Mouse (Mus musculus) heart, postnatal 14 days (tissue): ENCODE results near the gene Ltbp2. TPM values are rescaled to one million over a fixed set of nuclear protein-coding genes. Genes with fewer than 3 reads are reported as not detected.

ENCODE experiments used
- DNase-seq, 2 experiments: peaks; one replicate each; pipeline ENCODE4 v3.0.0; 2021 to 2022
- intact Hi-C: fragments of 180-260 bp; cut with DNase I; formaldehyde crosslinking; loops from one replicate; pipeline ENCODE4 v1.15.1; 2025
- total RNA-seq, 2 experiments: library from RNA; stranded (reverse); gene quantifications; 2 replicates each; pipeline ENCODE4 v1.2.3; 2021

Gene Ltbp2
- total RNA-seq, 2 experiments from 2014 or later, result 1.2 to 2.3 TPM

DNA sequence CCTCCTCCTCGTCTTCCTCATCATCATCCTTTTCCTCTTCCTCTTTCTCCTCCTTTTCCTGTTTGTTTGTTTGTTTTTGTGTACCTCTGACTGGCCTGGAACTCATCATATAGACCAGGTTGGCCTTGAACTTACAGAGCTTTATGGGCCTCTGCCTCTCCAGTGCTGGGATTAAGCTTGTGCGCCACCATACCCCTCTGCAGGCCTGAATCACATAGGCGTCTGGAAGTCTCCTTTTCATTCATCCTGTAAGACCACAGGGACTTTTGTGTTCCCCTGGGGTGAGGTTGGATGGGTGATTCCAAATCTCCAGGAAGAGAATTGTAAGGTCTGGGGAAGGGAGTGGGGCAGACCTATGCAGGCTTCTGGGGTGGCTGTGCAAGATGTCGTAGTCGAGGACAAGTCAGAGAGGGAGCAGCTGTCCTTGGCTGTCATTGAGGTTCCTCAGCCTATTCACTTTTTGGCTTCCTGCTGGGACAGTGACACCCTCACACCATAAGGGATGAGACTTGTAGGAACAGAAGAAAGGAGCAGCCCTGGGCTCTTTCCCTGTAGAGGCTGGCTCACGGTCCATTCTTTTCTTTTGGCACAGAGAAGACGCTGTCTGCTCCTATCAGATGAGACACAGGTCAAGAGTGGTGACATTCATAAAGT, 8.2 kb upstream of the Ltbp2 start:
- intact Hi-C loops, result no loop called here
- DNase-seq, result no peak

DNA sequence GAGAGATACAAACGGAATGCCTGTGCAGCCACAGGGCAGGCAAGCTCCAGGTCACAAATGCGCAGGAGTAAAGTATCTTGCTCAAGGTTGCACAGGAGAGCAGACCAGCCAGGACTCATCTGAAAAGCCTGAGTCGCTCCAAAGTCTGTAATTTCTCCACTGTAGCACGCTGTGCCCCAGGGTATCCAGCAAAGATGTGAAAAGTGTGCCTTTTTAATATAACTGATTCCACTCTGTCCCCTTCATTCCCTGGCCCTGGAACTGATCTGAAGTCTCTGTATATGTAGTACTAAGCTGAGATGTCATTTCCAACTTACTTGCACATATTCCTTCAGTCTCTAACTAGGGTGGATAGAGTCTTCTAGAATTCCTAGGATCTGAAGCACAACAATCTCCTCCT, 6.5 kb upstream of the Ltbp2 start:
- intact Hi-C loops, result no loop called here
- DNase-seq, result no peak

DNA sequence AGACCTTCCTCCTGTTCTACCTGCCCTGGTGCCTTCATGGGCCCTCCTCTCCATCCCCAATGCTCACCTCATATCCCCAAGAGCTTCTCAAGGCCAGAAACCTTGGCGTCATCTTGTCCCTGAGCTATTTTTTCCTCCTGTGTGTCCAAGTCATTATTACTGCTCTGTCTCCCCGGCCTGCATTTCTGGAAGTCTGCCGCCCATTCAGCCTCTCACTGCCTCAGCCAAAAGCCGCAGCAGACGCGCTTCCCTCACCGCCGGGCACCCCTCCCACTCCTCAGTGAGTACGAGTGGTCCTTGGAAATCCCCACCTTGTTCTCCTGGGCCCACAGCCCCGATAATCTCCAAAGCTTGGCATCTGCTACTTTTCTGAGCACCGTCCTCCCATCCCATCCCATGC, 3.8 kb upstream of the Ltbp2 start:
- DNase-seq, result peak; percentile 33 to 55
- intact Hi-C loops, result no loop called here

DNA sequence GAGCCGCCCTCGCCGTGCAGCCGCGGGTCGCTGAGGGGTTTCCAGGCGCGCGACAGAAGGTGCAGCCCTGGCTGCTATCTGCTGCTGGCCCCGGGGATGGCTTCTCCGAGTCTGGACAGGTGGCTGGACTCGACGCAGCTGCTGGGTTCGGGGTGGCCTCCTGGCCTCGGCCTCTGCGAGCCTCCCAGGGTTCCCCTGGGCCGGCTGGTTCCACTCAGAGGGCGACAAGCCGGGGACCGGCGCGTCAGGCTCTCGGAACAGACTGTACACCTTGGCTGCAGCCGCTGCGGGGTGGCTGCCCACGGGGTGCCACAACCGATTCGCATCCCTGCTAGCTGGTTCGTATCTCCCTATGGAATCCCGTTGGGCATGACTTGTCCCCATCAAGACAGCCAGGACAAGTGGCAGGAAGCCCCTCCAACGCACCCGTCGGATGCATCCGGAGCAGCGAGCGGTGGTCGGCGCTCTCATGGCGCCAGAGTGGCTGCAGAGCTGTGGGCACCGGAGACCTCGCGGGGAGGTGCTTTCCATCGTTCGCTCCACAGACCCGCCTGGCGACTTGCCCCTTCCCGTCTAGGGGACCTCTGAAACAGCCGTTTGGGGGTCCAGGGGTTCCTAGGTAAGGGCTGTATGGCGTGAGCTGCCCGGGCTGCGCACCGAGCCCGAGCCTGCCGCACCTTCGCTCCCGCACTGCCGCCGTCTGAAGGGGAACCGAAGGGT, 411 bp downstream of the Ltbp2 start:
- intact Hi-C loops, result loop anchor here (2.0 to 10.0 kb wide), 4 partner anchors 64 to 189 kb away; no protein-coding TSS in a partner anchor
- DNase-seq, result no peak

DNA sequence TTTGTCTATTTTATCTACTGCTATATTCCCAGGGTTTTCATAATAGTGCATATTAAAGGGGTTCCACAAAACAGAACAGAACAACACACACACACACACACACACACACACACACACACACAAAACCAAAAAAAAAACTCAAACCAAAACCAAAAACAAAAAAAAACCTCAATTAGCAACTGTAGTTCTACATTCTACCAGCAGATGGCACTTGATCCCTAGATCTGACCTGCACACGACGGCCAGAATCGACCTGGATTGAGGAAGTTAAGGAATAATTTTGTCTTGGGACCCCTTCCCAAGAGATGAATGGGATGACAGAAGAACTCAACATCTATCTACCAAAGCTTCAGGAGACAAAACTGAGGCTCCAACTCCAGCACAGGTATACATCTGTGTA, 2.9 kb downstream of the Ltbp2 start:
- intact Hi-C loops, result loop anchor here (5.0 to 10.0 kb wide), 2 partner anchors 159 to 191 kb away; no protein-coding TSS in a partner anchor
- no peak for DNase-seq

DNA sequence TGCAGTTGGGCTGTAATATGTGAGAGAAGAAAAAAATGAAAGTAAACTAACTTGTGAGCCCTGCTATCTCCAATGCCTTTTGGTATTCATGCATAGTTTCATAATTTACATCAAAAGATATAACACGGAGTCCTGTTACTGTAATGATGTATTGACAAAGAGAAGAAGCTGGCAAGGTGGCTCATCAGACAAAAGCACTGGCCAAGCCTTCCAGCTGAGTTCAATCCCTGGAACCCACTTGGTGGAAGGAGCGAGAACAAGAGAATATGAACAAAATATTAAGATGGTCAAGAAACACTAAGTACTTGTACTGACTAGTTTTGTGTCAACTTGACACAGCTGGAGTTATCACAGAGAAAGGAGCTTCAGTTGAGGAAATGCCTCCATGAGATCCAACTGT, 4.0 kb downstream of the Ltbp2 start:
- intact Hi-C loops, result loop anchor here (5.0 to 10.0 kb wide), 2 partner anchors 160 to 192 kb away; no protein-coding TSS in a partner anchor
- DNase-seq, result no peak

DNA sequence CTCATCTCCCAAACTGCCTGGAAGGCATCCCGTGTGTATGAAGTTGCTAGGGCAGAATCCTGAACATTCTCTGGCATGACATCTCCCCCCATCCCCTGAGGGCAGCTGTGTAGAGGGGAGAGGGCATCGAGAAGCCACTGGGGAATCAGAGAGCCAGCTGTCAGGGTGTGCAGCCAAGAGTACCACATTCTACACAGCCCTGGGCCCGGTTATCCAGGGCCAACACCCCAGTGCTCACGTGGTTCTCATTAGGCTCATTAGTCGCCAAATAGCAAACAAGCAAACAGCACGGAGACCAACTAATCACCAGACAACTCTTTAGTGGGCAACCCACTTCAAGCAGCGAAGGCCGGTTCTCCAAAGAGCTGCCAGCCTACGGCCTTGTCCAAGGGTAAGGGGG, 10.9 kb downstream of the Ltbp2 start:
- intact Hi-C loops, result no loop called here

DNA sequence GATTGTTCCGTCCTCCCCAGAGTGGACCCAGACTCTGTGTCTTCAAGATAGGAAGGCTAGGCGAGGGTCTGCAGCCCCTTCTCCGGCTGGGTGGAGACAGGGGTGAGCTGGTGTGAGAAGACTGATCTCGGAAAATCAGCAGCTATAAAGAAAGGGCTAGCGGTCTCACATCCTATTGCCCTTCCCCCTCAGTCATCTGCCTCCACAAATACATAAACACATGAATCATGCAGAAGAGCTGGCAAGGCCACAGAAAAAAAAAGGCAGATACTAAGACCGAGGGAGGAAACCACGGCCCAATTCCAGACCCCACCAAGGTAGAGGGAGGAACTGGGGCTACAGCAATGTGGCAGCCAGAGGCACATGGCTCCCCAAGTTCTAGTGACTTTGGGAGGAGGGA, 11.5 kb downstream of the Ltbp2 start:
- intact Hi-C loops, result no loop called here
- no peak for DNase-seq

More for the DNA sequence above, 10.9 kb downstream of the Ltbp2 start:
- DNase-seq, result no peak

DNA sequence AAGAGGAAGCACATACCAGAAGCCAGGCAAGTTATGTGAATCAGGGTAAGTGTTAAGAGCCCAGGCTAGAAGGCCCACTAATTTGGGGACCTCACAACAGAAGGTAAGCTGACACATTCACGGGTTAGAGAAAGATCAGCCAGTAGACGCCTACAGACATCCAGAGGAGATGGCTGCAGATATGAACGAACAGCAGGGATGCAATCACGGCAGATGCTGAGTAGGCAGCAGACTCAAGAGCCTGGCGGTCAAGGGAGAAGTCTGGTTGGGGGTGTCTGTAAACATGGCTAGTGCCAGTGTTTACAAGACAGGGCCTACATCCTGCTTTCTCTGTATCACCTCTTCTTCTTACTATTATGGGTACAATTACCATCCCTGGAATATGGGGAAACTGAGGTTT, 13.1 kb downstream of the Ltbp2 start:
- intact Hi-C loops, result no loop called here
- DNase-seq, result no peak

DNA sequence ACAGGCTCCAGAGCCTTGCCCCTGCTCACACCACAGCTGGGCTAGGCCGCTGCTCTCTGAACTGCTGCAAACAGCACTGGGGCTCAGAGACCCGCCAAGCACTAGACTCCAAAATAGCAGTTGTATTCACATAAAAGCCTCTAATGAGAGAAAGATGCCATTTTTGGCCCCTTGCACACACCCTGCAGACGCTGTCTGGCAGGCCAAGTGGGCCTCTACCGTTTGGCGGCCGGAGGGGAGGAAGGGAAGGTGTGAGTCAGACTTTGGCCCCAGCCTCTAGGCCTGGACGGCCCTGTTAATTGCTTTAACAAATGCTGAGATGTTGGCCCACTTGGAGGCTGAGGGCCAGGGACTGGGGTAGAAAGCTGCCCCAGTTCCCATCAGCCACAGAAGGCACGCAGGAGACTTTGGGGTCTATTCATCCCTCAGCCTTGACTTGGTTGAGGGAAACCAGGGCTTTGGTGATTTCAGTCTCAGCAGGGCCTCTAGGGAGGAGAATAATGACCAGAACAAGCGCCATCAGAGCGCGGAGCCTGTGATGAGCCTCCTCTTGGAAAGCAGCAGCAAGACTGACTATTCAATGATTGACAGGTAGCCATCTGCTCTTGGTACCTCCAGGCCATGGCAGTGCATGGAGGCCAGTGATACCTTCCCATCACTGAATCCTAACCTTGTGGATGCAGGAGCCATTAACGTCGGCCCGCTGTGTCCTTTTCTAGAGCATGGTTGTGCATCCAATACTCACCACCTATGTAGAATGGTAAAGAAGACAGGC, 14.0 kb downstream of the Ltbp2 start:
- intact Hi-C loops, result no loop called here
- peak; percentile 60 to 70 for DNase-seq

DNA sequence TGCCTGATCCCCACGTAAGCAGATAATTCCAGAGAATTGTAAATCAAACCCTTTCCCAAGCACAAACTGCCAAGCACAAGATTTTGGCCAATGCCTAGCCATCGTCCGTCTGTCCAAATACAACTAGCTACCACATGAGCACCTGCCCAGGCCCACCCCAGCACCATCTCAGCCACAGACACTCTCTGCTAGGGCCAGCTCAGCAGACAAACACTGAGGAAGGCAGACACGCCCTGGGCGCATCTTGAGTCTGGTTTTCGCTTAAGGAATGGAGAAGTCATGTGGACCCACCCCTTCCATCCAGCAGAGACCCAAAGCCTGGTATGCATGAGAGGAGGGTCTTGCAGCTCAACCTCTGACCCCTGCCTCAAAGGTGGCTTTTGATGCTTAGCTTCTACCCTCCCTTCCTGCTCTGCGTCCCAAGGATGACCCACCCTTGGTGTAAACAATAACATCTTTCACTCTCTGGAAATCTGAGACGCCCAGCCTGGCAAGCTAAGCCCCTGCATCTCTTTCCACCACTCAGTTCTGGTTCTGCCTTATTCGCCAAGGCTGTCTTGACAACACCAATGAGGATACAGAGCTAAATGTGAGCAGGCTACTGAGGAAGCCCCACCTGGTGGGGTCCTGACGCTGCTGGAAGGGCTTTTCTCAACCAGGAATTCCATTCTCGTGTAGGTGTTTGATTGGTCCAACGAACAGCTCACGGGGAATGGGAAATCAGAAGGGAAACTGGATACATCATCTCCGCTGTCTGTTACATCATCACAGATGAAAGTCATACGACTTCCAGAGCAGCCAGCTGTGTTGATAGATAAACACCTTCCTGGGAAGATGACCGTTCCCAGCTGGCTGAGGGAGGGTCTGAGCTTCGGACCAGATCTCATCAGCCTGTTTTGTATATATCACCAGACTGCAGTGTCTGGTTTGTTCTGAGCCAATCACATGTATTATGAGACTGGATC, 17.9 kb downstream of the Ltbp2 start:
- intact Hi-C loops, result no loop called here
- DNase-seq, result no peak

DNA sequence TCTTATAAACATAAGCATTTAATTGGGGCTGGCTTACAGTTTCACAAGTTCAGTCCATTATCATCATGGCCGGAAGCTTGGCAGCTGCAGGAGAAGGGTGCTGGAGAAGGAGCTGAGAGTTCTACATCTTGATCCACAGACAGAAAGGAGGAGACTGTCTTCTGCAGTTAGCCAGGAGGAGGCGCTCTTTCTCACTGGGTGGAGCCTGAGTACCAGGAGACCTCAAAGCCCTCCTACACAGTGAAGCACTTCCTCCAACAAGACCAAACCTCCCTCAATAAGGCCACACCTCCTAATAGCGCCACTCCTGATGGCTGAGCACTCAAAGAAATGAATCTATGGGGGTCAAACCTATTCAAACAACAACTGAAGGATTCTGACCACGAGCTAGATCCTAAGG, 18.6 kb downstream of the Ltbp2 start:
- intact Hi-C loops, result no loop called here
- no peak for DNase-seq

DNA sequence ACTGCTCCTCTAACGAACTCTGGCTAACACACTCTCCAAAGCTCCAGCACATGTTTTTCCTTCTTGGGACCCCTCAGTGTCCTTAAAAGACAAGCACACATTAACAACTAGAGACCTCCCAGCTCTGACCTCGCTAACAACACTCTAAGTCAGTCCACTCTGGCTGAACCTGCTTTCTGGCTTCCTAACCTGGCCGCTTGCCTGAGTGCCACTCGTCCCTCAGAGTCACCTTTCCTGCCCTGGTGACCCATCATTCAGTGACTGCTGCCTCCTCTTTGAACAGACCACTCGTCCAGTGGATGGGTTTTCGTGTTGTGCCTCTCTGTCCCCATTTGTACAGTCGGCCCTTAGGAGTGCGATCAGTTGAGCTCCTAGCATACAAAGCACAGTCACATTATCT, 19.8 kb downstream of the Ltbp2 start:
- DNase-seq, result no peak
- intact Hi-C loops, result no loop called here

DNA sequence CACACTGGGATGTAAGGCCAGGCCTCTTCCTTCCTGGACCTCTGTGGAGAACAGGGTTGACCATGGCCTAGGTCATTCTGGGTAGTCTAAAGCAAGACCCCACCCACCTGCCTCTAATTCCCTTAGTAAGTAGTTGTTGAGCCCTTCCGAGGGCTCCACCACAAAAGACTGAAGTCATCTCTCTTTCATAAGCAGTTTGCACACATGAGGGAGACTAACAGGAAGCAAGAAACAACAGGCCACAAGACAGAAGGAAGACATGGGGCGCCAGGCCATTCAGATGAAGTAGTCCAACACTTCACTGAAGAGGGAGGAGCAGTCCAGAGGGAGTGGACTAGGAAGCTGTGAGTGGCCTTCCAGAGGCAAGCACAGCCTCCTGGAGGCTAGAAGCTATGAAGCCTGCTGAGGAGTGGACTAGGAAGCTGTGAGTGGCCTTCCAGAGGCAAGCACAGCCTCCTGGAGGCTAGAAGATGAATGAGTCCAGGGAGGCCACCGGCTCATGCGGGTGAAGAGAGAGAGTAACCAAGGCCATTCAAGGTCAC, 21.2 kb downstream of the Ltbp2 start:
- DNase-seq, result no peak
- intact Hi-C loops, result no loop called here

DNA sequence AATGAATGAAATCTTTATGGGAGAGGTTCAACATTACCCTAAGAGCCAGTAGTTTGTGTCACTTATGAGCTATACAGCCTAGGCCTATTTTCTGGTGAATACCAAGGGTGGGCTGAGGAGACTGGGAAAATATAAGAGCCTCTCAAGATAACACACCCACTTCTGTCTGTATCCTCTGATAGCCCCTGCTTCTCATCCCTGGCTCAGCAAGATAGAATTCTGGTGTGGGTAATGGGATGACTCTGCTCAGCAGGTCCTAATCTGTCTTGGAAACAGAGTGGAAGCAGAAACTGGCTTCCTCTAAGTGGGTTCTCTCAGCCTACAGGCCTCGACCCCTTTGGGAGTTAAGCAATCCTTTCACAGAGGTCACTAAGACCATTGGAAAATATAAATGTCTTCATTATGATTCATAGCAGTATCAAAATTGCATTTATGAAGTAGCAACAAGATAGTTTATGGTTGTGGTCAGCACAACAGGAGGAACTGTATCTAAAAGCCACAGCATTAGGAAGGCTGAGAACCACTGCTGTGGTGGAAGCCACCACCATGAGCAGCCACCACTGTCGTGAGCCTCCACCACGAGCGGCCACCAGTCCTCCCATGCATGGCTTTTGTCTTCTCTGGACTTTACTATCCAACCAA, 21.8 kb downstream of the Ltbp2 start:
- intact Hi-C loops, result no loop called here

DNA sequence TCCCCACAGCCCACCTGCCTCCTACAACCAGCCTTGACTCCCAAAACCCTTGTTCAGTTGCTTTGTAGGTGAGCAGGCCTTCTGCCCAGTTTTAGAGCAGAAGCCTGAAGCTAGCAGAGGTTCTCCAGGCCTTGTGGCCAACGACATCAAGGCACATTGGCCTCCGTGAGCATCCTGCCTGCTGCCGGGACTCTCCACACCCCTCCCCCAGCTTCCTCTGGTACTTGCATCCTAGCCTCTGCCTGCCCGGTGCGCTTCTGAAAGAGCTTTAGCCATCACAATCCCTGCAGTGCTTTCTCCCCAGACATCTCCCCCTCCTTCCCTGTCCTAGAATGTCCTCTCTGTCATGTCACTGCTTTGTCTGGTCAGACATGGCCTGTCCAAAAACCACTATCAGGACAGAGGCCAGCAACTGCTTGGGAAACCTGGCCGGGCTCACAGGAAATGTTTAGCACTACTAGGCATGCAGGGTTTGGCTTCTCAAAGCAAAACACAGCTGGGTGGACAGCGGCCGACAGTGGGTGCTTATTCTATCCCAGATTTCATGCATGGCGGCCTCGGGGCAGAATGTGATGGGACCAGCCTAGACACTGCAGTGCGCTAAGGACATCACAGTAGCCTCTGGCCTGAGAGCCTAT, 24.8 kb downstream of the Ltbp2 start:
- peak; percentile 47 to 60 for DNase-seq
- intact Hi-C loops, result no loop called here

More for the DNA sequence above, 21.8 kb downstream of the Ltbp2 start:
- no peak for DNase-seq

DNA sequence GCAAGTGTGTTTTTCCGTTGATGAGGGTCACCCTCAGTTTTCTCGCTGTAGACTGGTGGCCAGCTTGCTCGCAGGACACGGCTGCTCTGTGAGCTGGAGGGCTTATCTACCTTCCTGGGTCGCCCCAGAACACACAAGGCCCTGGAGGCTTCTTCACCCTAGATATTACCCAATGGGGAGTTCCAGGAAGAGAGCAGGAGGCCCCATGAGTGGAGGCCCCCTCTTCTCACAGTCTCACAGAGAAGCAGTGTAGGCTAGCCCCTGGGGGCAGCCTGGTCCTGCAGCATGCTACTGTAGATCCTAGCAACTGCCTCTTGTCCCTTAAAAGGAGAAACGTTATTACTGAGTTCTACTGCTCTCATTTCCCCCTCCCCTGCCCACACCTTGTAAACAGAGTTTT, 28.4 kb downstream of the Ltbp2 start:
- DNase-seq, result no peak
- intact Hi-C loops, result no loop called here

DNA sequence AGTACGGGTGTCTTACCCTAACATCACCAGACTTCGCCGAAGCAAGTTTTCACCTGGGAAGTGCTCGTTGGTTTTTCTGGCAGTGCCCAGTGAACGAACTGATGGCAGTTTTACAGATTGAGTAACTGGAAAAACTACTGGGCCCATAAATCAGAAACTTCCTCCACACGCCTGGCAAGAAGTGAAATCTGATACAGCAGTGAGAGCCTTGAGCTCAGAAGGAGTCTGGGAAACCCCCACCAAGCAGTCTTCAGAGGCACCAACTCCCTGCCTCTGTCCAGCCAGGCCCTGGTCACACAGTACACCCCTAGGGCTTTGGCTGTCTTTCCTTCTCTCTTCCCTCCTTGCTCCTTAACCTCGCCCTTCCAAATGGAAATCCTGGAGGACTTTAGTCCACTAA, 28.9 kb downstream of the Ltbp2 start:
- intact Hi-C loops, result no loop called here
- DNase-seq, result no peak

DNA sequence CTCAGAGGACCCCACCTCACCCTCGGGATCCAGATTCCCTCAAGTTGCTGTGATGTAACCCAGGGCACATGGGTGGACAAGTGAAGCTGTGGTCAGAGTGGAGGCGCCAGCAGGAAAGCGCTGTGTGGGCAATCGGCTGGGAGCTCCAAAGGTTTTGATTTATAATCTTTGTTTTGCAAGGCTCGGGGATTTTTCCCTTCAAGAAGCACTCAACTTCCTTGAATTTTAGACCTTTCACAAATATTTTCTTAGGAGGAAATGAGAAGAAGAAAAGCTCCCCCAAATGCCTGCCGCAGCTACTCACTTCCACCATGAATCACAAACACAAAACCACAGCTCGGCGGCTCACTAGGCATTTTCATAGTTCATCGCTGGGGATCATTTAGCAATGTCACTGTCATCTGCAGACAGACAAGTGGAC, 29.7 kb downstream of the Ltbp2 start:
- intact Hi-C loops, result no loop called here
- no peak for DNase-seq
